Mouse (Mus musculus): ENCODE data around the gene Tns2.
"Not testable (repeated sequence)": the region's sequence is repeated elsewhere in the genome, so short reads cannot be mapped to it uniquely, and the experiment has no call there.

Tns2 gene

GRCm38 (mm10) chr15:102100161-102100981 lies at the start of gene Tns2:
Gene Tns2 (plus strand): TSS chr15:102100413.
- DNase-seq: peak; percentile 44 to 60

- no peak for DNase-seq
These were observed 48.1 kb upstream of the Tns2 start for GRCm38 (mm10) chr15:102051920-102052683.

- DNase-seq: no peak
These were observed 43.6 kb upstream of the Tns2 start for GRCm38 (mm10) chr15:102056495-102057174.

GRCm38 (mm10) chr15:102065661-102066325 lies 34.4 kb upstream of the Tns2 start:
- peak; percentile 92 to 93 for DNase-seq

- no peak for DNase-seq
These were observed 29.4 kb upstream of the Tns2 start for GRCm38 (mm10) chr15:102070476-102071467.

- DNase-seq: no peak
These were observed 27.2 kb upstream of the Tns2 start for GRCm38 (mm10) chr15:102072963-102073558.

GRCm38 (mm10) chr15:102073559-102074069 lies 26.6 kb upstream of the Tns2 start, which contains the start of gene Eif4b:
Gene Eif4b (plus strand): TSS chr15:102073773.
- peak; percentile 98 to 99 for DNase-seq

GRCm38 (mm10) chr15:102074070-102074731 lies 26.0 kb upstream of the Tns2 start:
- DNase-seq: peak; percentile 69 to 70

- no peak for DNase-seq
These were observed 25.2 kb upstream of the Tns2 start for GRCm38 (mm10) chr15:102074876-102075585.

GRCm38 (mm10) chr15:102077111-102077677 lies 23.0 kb upstream of the Tns2 start:
- DNase-seq: no peak

- no peak for DNase-seq
These were observed 21.0 kb upstream of the Tns2 start for GRCm38 (mm10) chr15:102079221-102079620.

GRCm38 (mm10) chr15:102079924-102080323 lies 20.3 kb upstream of the Tns2 start:
- not testable (repeated sequence) for DNase-seq

- peak in 1 of 2 experiments; percentile 17 for DNase-seq
These were observed 19.8 kb upstream of the Tns2 start for GRCm38 (mm10) chr15:102080429-102080828.

GRCm38 (mm10) chr15:102082148-102082547 lies 18.1 kb upstream of the Tns2 start:
- DNase-seq: no peak

- DNase-seq: no peak
These were observed 17.2 kb upstream of the Tns2 start for GRCm38 (mm10) chr15:102083028-102083427.

GRCm38 (mm10) chr15:102089914-102090585 lies 10.2 kb upstream of the Tns2 start:
- DNase-seq: no peak

- DNase-seq: no peak
These were observed 9.0 kb upstream of the Tns2 start for GRCm38 (mm10) chr15:102091063-102091679.

- no peak for DNase-seq
These were observed 8.5 kb upstream of the Tns2 start for GRCm38 (mm10) chr15:102091688-102092087.

Measured in B cell, adult 2 months (primary cell).